Mouse (Mus musculus): ENCODE results near the gene Calcb. TPM values are rescaled to one million over a fixed set of nuclear protein-coding genes. Genes with fewer than 3 reads are reported as not detected.
A peak's percentile ranks its signal among the peaks of the same experiment; 100 is the strongest.

Calcb gene
- polyA plus RNA-seq, 1 experiment from 2014 or later, result 15.5 TPM

DNA sequence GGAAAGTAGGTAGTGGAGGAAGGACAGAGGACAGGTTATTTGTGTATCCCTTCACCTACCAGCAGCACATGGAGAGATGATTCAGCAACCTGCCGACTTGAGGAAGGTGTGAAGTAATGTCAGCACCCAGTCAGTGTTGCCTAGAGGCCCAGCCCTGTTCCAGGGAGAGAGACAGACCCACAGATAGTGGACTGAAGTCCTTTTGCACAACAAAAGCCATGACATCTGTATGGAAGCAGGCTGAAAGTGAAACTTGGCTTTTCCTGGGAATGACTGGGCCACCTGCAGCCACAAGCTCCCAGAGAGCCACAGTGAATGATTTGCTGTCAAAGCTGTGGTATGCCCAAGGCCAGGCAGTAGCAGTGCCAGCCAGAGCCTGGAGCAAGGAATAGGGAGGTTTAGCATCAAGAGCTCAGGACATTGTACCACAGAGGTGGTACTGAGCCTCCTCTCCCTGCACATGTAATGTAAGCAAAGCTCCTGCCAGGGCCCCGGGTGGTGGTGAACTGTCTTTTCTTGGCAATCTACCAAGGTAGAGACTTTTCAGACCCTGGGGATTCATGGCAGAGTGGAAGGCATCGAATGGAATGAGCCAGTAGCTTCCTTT is 26.3 kb downstream of the Calcb start:
- Histone ChIP-seq H3K4me1 (ENCODE audit: control insufficient read depth, insufficient read depth, low read length) (peaks cover 8% of the 10 kb centered on the region; the same call in 1 of the 2 replicates), H3K9ac (replicated peaks; ENCODE audit: low read depth, low read length) (no peak overlapping the region), H3K4me2 (ENCODE audit: low read depth, low read length) (0 out of 2 replicates have a peak overlapping the region, but pooled peaks have one; percentile 92), H3K36me3 (ENCODE audit: control insufficient read depth, insufficient read depth, low read length) (no peaks in the 10 kb centered on the region), H3K4me3 (ENCODE audit: low read depth, low read length) (no peak overlapping the region), H3K9me3 (ENCODE audit: control insufficient read depth, low read length) (no peaks in the 10 kb centered on the region), H3K27ac (ENCODE audit: low read depth, low read length) (no peak overlapping the region), H3K27me3 (ENCODE audit: control insufficient read depth, insufficient read depth, low read length) (no peaks in the 10 kb centered on the region)
- no peak for ATAC-seq (ENCODE audit: low read depth)
- WGBS, result 48% methylated on average over 3 of the region's 3 CpGs

DNA sequence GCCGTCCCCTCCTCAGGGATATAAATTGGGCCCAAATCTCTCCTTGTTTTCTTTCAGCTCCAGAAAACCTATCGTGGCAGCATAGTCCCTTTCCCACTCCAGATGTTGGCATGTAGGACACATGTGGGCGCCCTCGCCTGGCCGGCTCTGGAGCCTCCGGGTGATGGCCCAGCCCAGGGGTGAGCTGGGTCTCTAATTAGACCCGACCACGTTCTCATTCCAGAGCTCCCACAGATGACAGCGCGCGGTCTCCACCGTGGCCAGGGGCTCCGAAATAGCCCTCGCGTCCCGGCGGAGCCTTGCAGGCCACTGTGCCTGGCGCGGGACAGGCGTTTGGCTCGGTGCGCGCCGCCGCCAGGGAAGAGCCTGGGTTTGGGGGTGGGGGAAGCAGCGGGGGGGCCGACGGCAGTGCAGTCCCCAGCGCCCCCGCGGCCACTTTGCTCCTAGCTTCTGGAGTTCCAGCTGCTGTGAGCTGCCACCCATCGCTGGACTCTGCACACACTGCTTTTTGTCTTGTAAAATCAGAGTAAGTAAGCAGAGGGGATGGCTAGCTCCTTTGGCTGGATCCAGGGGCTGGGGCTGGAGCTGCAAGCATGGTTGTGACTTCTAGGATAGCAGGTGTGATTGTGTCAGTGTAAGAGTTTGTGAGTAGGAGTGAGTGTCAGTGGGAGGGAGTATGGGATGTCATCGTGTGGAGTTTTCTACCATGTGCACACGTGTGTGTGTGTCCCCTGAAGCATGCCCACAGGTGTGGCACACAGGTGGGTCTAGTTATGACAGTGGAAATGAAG is 27.2 kb downstream of the Calcb start:
- Histone ChIP-seq H3K9ac (replicated peaks; ENCODE audit: low read depth, low read length) (peak overlapping the region; percentile 18), H3K9me3 (ENCODE audit: control insufficient read depth, low read length) (no peaks in the 10 kb centered on the region), H3K4me1 (ENCODE audit: control insufficient read depth, insufficient read depth, low read length) (peaks cover 8% of the 10 kb centered on the region; the same call in 1 of the 2 replicates), H3K4me2 (ENCODE audit: low read depth, low read length) (peak overlapping the region; percentile 92), H3K36me3 (ENCODE audit: control insufficient read depth, insufficient read depth, low read length) (no peaks in the 10 kb centered on the region), H3K4me3 (ENCODE audit: low read depth, low read length) (peak overlapping the region; percentile 40), H3K27ac (ENCODE audit: low read depth, low read length) (0 out of 2 replicates have a peak overlapping the region, but pooled peaks have one; percentile 4), H3K27me3 (ENCODE audit: control insufficient read depth, insufficient read depth, low read length) (no peaks in the 10 kb centered on the region)
- 5% methylated on average over 34 of the region's 34 CpGs for WGBS
- peak; percentile 78 for ATAC-seq (ENCODE audit: low read depth)

DNA sequence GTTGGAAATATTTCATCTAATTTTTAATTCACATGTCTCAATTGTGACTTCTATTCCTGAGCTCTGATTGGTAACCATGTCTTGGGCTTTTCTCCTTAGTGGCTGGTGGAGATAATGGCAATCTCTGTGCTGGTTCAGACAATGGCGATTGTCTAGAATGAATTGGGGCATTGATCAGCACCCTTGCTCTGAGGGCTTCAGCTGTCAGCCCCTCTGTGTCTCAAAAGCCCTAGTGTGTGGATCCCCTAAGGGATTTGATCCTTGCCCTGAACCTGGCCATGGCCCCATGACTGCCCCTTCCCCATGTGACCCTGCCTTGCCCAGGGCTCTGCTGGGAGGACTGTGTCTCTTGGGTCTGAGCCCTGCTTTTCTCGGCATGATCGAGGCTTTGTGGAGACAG is 29.2 kb downstream of the Calcb start:
- 41% methylated on average over 3 of the region's 3 CpGs for WGBS
- H3K9ac ChIP-seq (replicated peaks; ENCODE audit: low read depth, low read length), result no peak overlapping the region
- no peak overlapping the region for H3K27ac ChIP-seq (ENCODE audit: low read depth, low read length)
- H3K4me3 ChIP-seq (ENCODE audit: low read depth, low read length), result no peak overlapping the region
- peaks cover 8% of the 10 kb centered on the region; the same call in 1 of the 2 replicates for H3K4me1 ChIP-seq (ENCODE audit: control insufficient read depth, insufficient read depth, low read length)
- no peaks in the 10 kb centered on the region for H3K9me3 ChIP-seq (ENCODE audit: control insufficient read depth, low read length)
- H3K27me3 ChIP-seq (ENCODE audit: control insufficient read depth, insufficient read depth, low read length), result no peaks in the 10 kb centered on the region
- H3K36me3 ChIP-seq (ENCODE audit: control insufficient read depth, insufficient read depth, low read length), result no peaks in the 10 kb centered on the region
- H3K4me2 ChIP-seq (ENCODE audit: low read depth, low read length), result no peak overlapping the region
- ATAC-seq (ENCODE audit: low read depth), result no peak; the same call in 1 of the 2 replicates

DNA sequence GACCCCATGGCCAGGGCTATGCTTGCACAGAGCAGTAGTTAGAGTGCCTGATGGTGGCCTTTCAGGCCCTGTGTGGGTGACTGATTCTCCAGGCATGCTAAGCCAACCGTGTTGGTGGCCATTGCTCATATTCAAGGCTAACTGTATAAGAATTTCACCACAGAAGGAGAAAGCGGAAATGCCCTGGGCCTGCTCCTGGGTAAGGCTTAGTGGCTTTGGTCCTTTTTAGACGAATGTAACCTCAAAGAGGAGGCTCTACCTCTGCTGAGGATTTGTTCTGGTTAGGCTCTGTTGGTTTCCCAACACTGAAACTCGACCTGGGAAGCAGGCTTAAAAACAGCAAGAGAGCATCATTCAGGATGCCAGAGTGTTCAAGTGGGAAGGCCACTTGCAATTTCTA is 29.8 kb downstream of the Calcb start:
- Histone ChIP-seq H3K27me3 (ENCODE audit: control insufficient read depth, insufficient read depth, low read length) (no peaks in the 10 kb centered on the region), H3K36me3 (ENCODE audit: control insufficient read depth, insufficient read depth, low read length) (no peaks in the 10 kb centered on the region), H3K4me1 (ENCODE audit: control insufficient read depth, insufficient read depth, low read length) (peaks cover 8% of the 10 kb centered on the region; the same call in 1 of the 2 replicates), H3K27ac (ENCODE audit: low read depth, low read length) (no peak overlapping the region), H3K9me3 (ENCODE audit: control insufficient read depth, low read length) (no peaks in the 10 kb centered on the region), H3K9ac (replicated peaks; ENCODE audit: low read depth, low read length) (no peak overlapping the region), H3K4me2 (ENCODE audit: low read depth, low read length) (no peak overlapping the region), H3K4me3 (ENCODE audit: low read depth, low read length) (no peak overlapping the region)
- 67% methylated on average over 4 of the region's 4 CpGs for WGBS
- no peak for ATAC-seq (ENCODE audit: low read depth)

DNA sequence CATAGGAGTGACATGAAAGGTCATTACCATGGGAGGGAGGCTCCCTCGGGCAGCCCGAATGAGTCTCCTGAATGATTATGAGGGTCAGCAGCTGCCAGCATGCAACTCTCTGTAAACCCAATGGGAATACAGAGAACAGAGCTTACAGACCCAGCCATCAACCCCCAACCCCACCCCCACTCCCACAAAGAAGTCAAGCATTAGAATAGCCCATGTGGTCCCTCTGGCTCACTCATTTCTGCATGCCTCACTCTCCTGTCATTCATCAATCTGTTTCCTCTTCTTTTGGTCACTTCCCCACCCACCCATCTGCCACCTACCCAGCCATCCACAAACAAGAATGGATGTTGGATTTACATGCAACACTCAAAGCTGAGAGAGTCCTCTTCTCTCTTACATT is 35.0 kb downstream of the Calcb start:
- 42% methylated on average over 2 of the region's 2 CpGs for WGBS
- Histone ChIP-seq H3K9me3 (ENCODE audit: control insufficient read depth, low read length) (no peaks in the 10 kb centered on the region), H3K4me3 (ENCODE audit: low read depth, low read length) (no peak overlapping the region), H3K4me1 (ENCODE audit: control insufficient read depth, insufficient read depth, low read length) (no peaks in the 10 kb centered on the region), H3K4me2 (ENCODE audit: low read depth, low read length) (no peak overlapping the region), H3K9ac (replicated peaks; ENCODE audit: low read depth, low read length) (no peak overlapping the region), H3K27me3 (ENCODE audit: control insufficient read depth, insufficient read depth, low read length) (no peaks in the 10 kb centered on the region), H3K27ac (ENCODE audit: low read depth, low read length) (no peak overlapping the region), H3K36me3 (ENCODE audit: control insufficient read depth, insufficient read depth, low read length) (no peaks in the 10 kb centered on the region)
- ATAC-seq (ENCODE audit: low read depth), result no peak

DNA sequence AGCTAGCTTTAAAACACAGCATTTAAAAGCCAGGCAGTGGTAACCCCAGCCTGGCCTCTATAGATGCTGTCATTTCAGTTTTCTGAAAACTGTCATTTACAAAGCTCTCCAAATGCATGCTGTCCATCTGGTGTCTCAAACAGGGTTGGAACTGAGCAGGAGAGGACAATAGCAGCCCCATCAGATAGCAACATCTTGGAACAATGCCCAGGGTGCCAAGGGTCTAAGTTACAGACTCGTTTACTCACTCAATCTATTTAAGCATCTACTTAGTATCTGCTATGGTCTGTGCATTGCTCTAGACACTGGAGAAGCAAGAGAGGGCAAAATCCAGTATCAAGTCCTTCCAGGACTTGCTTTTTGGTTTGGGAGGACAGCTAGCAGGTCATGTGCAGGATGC is 35.8 kb downstream of the Calcb start:
- Histone ChIP-seq H3K27me3 (ENCODE audit: control insufficient read depth, insufficient read depth, low read length) (no peaks in the 10 kb centered on the region), H3K4me3 (ENCODE audit: low read depth, low read length) (no peak overlapping the region), H3K4me2 (ENCODE audit: low read depth, low read length) (no peak overlapping the region), H3K4me1 (ENCODE audit: control insufficient read depth, insufficient read depth, low read length) (no peaks in the 10 kb centered on the region), H3K27ac (ENCODE audit: low read depth, low read length) (no peak overlapping the region), H3K9ac (replicated peaks; ENCODE audit: low read depth, low read length) (no peak overlapping the region), H3K36me3 (ENCODE audit: control insufficient read depth, insufficient read depth, low read length) (no peaks in the 10 kb centered on the region), H3K9me3 (ENCODE audit: control insufficient read depth, low read length) (no peaks in the 10 kb centered on the region)
- 51% methylated on average over 1 of the region's 1 CpGs for WGBS
- ATAC-seq (ENCODE audit: low read depth), result no peak

DNA sequence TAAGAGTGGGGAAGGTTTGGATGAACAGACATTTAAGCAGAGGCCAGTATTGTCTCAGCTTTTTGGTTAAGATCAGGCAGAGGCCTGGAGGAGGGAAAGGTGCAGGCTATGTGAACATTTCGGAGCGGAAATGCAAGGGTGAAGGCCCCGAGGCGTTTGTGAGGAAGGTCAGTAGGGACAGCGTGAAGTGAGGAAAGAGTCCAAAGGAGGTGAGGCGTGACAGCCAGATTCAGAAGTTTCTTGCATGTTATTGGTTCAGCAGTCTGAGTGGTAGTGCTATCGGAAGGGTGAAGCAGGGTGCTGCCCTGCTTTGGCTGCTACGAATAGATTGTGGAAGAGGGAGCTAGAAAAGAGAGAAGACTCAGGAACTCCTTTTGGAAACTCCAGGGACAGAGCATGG is 36.2 kb downstream of the Calcb start:
- no peak overlapping the region for H3K27ac ChIP-seq (ENCODE audit: low read depth, low read length)
- 87% methylated on average over 8 of the region's 8 CpGs for whole genome bisulfite sequencing
- no peaks in the 10 kb centered on the region for H3K36me3 ChIP-seq (ENCODE audit: control insufficient read depth, insufficient read depth, low read length)
- H3K9ac ChIP-seq (replicated peaks; ENCODE audit: low read depth, low read length), result no peak overlapping the region
- H3K4me2 ChIP-seq (ENCODE audit: low read depth, low read length), result no peak overlapping the region
- no peaks in the 10 kb centered on the region for H3K4me1 ChIP-seq (ENCODE audit: control insufficient read depth, insufficient read depth, low read length)
- no peaks in the 10 kb centered on the region for H3K9me3 ChIP-seq (ENCODE audit: control insufficient read depth, low read length)
- H3K4me3 ChIP-seq (ENCODE audit: low read depth, low read length), result no peak overlapping the region
- ATAC-seq (ENCODE audit: low read depth), result no peak
- H3K27me3 ChIP-seq (ENCODE audit: control insufficient read depth, insufficient read depth, low read length), result no peaks in the 10 kb centered on the region

DNA sequence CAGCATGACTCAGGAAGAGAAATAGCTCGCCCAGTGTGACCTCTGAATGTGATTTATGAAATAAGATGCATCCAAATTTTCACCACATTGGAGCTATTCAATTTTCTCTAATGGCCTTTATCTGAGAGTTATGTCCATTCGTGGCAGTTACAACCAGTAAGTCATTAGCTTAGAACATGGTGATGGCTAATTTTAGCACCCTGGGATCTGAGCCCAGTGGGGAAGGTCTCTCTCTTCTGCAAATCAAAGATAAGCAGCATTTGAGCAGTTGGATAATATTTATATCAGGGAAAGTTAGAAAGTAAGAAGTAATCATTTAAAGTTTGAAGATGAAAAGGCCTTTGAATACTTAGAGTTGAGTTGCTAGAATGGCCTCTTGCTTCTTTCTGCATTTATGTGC is 44.2 kb downstream of the Calcb start:
- no peaks in the 10 kb centered on the region for H3K27me3 ChIP-seq (ENCODE audit: control insufficient read depth, insufficient read depth, low read length)
- no peak overlapping the region for H3K27ac ChIP-seq (ENCODE audit: low read depth, low read length)
- no peaks in the 10 kb centered on the region for H3K4me1 ChIP-seq (ENCODE audit: control insufficient read depth, insufficient read depth, low read length)
- H3K9me3 ChIP-seq (ENCODE audit: control insufficient read depth, low read length), result no peaks in the 10 kb centered on the region
- H3K4me2 ChIP-seq (ENCODE audit: low read depth, low read length), result no peak overlapping the region
- 51% methylated on average over 2 of the region's 2 CpGs for WGBS
- H3K36me3 ChIP-seq (ENCODE audit: control insufficient read depth, insufficient read depth, low read length), result no peaks in the 10 kb centered on the region
- ATAC-seq (ENCODE audit: low read depth), result no peak
- H3K4me3 ChIP-seq (ENCODE audit: low read depth, low read length), result no peak overlapping the region
- no peak overlapping the region for H3K9ac ChIP-seq (replicated peaks; ENCODE audit: low read depth, low read length)

DNA sequence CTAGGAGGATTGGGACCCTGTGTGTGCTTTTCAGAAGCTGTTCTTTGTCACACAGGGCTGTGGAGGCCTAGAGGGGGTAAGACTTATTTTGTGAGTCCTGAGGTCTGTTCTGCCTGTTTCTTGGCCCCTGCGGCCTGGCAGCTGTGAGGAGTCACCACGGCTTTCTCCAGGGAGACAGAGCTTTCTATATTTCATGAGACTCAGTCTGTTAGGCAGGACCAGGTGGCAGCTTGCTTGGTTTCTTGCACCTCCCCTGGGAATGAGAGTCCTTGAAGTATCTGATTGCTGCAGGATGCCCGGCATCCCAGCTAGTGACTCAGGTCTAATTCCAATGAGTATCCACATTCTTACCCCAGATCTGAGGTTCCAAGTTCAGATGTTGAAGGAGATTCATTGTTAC is 46.8 kb downstream of the Calcb start:
- no peak overlapping the region for H3K9ac ChIP-seq (replicated peaks; ENCODE audit: low read depth, low read length)
- H3K9me3 ChIP-seq (ENCODE audit: control insufficient read depth, low read length), result no peaks in the 10 kb centered on the region
- no peak overlapping the region for H3K4me3 ChIP-seq (ENCODE audit: low read depth, low read length)
- H3K36me3 ChIP-seq (ENCODE audit: control insufficient read depth, insufficient read depth, low read length), result no peaks in the 10 kb centered on the region
- WGBS, result 78% methylated on average over 3 of the region's 3 CpGs
- no peak overlapping the region for H3K4me2 ChIP-seq (ENCODE audit: low read depth, low read length)
- no peak overlapping the region for H3K27ac ChIP-seq (ENCODE audit: low read depth, low read length)
- H3K27me3 ChIP-seq (ENCODE audit: control insufficient read depth, insufficient read depth, low read length), result no peaks in the 10 kb centered on the region
- no peak for ATAC-seq (ENCODE audit: low read depth)
- no peaks in the 10 kb centered on the region for H3K4me1 ChIP-seq (ENCODE audit: control insufficient read depth, insufficient read depth, low read length)
